Mouse (Mus musculus) stomach, postnatal 0 days (tissue): ENCODE data around the gene Bhlha9. TPM values are rescaled to one million over a fixed set of nuclear protein-coding genes. Genes with fewer than 3 reads are reported as not detected.

ENCODE experiments used
- ATAC-seq: fragments of 200-750 bp; cut with Nextera tagmentation; 2 replicates; pipeline ENCODE4 v1.8.0; 2017; ENCODE audit not compliant: low FRiP score, low TSS enrichment
- DNase-seq: peaks from one replicate; pipeline ENCODE4 v3.0.0-alpha.2; 2016; ENCODE audit warnings: low spot score
- H3K27ac ChIP-seq: fragments of 300-500 bp; sonication (generic); replicated peaks from 2 replicates; pipeline ENCODE4 v1.5.1; 2014; ENCODE audit warnings: mild to moderate bottlenecking, control low read depth
- H3K27me3 ChIP-seq: fragments of 300-500 bp; sonication (generic); 2 replicates; pipeline ENCODE4 v1.6.1; 2014; ENCODE audit warnings: low read length; ENCODE audit not compliant: control insufficient read depth, insufficient read depth
- H3K36me3 ChIP-seq: fragments of 300-500 bp; sonication (generic); 2 replicates; pipeline ENCODE4 v1.6.1; 2014; ENCODE audit warnings: low read length, mixed read lengths; ENCODE audit not compliant: control insufficient read depth, insufficient read depth
- H3K4me1 ChIP-seq: fragments of 300-500 bp; sonication (generic); replicated peaks from 2 replicates; pipeline ENCODE4 v1.6.1; 2014; ENCODE audit warnings: antibody characterized with exemption; ENCODE audit not compliant: control insufficient read depth, insufficient read depth
- H3K4me2 ChIP-seq: fragments of 300-500 bp; sonication (generic); replicated peaks from 2 replicates; pipeline ENCODE4 v1.6.1; 2014; ENCODE audit warnings: low read depth, mild to moderate bottlenecking, control low read depth, moderate library complexity
- H3K4me3 ChIP-seq: fragments of 300-500 bp; sonication (generic); 2 replicates; pipeline ENCODE4 v1.5.1; 2014; ENCODE audit warnings: low read depth, low read length, control low read depth
- H3K9ac ChIP-seq: fragments of 300-500 bp; sonication (generic); 2 replicates; pipeline ENCODE4 v1.6.1; 2014; ENCODE audit warnings: mild to moderate bottlenecking, low read length, control low read depth, mixed read lengths
- H3K9me3 ChIP-seq: fragments of 300-500 bp; sonication (generic); 2 replicates; pipeline ENCODE4 v1.6.1; 2016; ENCODE audit warnings: low read length; ENCODE audit not compliant: control insufficient read depth
- CTCF ChIP-seq: IDR thresholded peaks from 2 replicates; pipeline ENCODE4 v1.5.1; 2016; ENCODE audit warnings: antibody characterized with exemption, low read depth, mild to moderate bottlenecking, moderate library complexity
- EP300 ChIP-seq: optimal IDR thresholded peaks from 2 replicates; pipeline ENCODE3; 2016; ENCODE audit warnings: antibody characterized with exemption
- WGBS: fragments of 180-500 bp; shearing (Covaris S2); extraction: QIAGEN DNeasy Blood & Tissue Kit; methylation state at CpG from one replicate; pipeline ENCODE4 v1.1.7; 2014; 5-methylcytosine and 5-hydroxymethylcytosine counted together
- polyA plus RNA-seq: library from polyadenylated mRNA; unstranded; fragments of >200 nt; fragmentation: Nextera tagmentation; extraction: Ambion mirVana; gene quantifications from 2 replicates; pipeline ENCODE4 v1.2.1, GENCODE M21; 2015

Gene Bhlha9
- polyA plus RNA-seq, 1 experiment from 2014 or later = not detected

GRCm38 (mm10) chr11:76692096-76692495 lies 19.8 kb downstream of the Bhlha9 start:
- Histone ChIP-seq H3K9me3 (no peaks in the 10 kb centered on the region), H3K27ac (no peak overlapping the region), H3K9ac (no peak overlapping the region), H3K4me2 (no peak overlapping the region), H3K4me3 (no peak overlapping the region), H3K4me1 (no peaks in the 10 kb centered on the region), H3K27me3 (no peaks in the 10 kb centered on the region), H3K36me3 (no peaks in the 10 kb centered on the region)
- WGBS = 70% methylated on average over 3 of the region's 3 CpGs
- ATAC-seq (no peak), DNase-seq (no peak)
- TF ChIP-seq EP300 (no peak), CTCF (no peak)

GRCm38 (mm10) chr11:76695810-76696209 lies 23.5 kb downstream of the Bhlha9 start:
- ATAC-seq (no peak), DNase-seq (no peak)
- H3K27me3 ChIP-seq = no peaks in the 10 kb centered on the region
- no peak overlapping the region for H3K9ac ChIP-seq
- no peak overlapping the region for H3K27ac ChIP-seq
- TF ChIP-seq CTCF (no peak), EP300 (no peak)
- H3K36me3 ChIP-seq = no peaks in the 10 kb centered on the region
- no peak overlapping the region for H3K4me3 ChIP-seq
- no peaks in the 10 kb centered on the region for H3K9me3 ChIP-seq
- no peaks in the 10 kb centered on the region for H3K4me1 ChIP-seq
- no peak overlapping the region for H3K4me2 ChIP-seq
- WGBS = 68% methylated on average over 6 of the region's 6 CpGs

- H3K4me1 ChIP-seq = no peaks in the 10 kb centered on the region
- H3K4me2 ChIP-seq = peak overlapping the region; percentile 27
- H3K27ac ChIP-seq = no peak overlapping the region
- H3K9ac ChIP-seq = no peak overlapping the region
- DNase-seq = no peak
- no peaks in the 10 kb centered on the region for H3K9me3 ChIP-seq
- ATAC-seq = no peak
- H3K27me3 ChIP-seq = no peaks in the 10 kb centered on the region
- H3K4me3 ChIP-seq = no peak overlapping the region
- TF ChIP-seq CTCF (no peak), EP300 (no peak)
- H3K36me3 ChIP-seq = no peaks in the 10 kb centered on the region
- 46% methylated on average over 8 of the region's 9 CpGs for WGBS
Measured at GRCm38 (mm10) chr11:76699626-76700025, 27.4 kb downstream of the Bhlha9 start.

- Histone ChIP-seq H3K9ac (no peak overlapping the region), H3K27ac (no peak overlapping the region), H3K27me3 (no peaks in the 10 kb centered on the region), H3K4me1 (0 out of 2 replicates have a peak, but pooled peaks cover 3% of the 10 kb centered on the region), H3K4me3 (no peak overlapping the region), H3K4me2 (no peak overlapping the region), H3K36me3 (no peaks in the 10 kb centered on the region), H3K9me3 (no peaks in the 10 kb centered on the region)
- TF ChIP-seq CTCF (no peak), EP300 (no peak)
- 80% methylated on average over 3 of the region's 3 CpGs for WGBS
- ATAC-seq = no peak
- no peak for DNase-seq
Measured at GRCm38 (mm10) chr11:76707656-76708055, 35.4 kb downstream of the Bhlha9 start.

GRCm38 (mm10) chr11:76708066-76708465 lies 35.8 kb downstream of the Bhlha9 start:
- Histone ChIP-seq H3K9ac (no peak overlapping the region), H3K4me2 (no peak overlapping the region), H3K4me3 (no peak overlapping the region), H3K36me3 (no peaks in the 10 kb centered on the region), H3K27ac (no peak overlapping the region), H3K27me3 (no peaks in the 10 kb centered on the region), H3K9me3 (no peaks in the 10 kb centered on the region), H3K4me1 (0 out of 2 replicates have a peak, but pooled peaks cover 3% of the 10 kb centered on the region)
- TF ChIP-seq EP300 (no peak), CTCF (no peak)
- WGBS = 77% methylated on average over 1 of the region's 1 CpGs
- DNase-seq (no peak), ATAC-seq (no peak)

- 61% methylated on average over 1 of the region's 1 CpGs for WGBS
- Histone ChIP-seq H3K9ac (no peak overlapping the region), H3K4me1 (0 out of 2 replicates have a peak, but pooled peaks cover 3% of the 10 kb centered on the region), H3K27me3 (no peaks in the 10 kb centered on the region), H3K36me3 (no peaks in the 10 kb centered on the region), H3K4me3 (no peak overlapping the region), H3K9me3 (no peaks in the 10 kb centered on the region), H3K4me2 (no peak overlapping the region), H3K27ac (0 out of 2 replicates have a peak overlapping the region, but pooled peaks have one; percentile 13)
- TF ChIP-seq CTCF = no peak
- TF ChIP-seq EP300 = no peak
- no peak for ATAC-seq
- no peak for DNase-seq
Measured at GRCm38 (mm10) chr11:76708881-76709280, 36.6 kb downstream of the Bhlha9 start.
